Mouse (Mus musculus) heart, adult 2 months (tissue): ENCODE measurements around the gene Rbpj. TPM values are rescaled to one million over a fixed set of nuclear protein-coding genes. Genes with fewer than 3 reads are reported as not detected.

Experiments used
- DNase-seq, 2 experiments: peaks; one replicate each; pipeline ENCODE4 v3.0.0; 2021
- H3K27ac ChIP-seq: fragments of 200-600 bp; 2 replicates; pipeline ENCODE4 v1.8.1; 2022
- H3K27me3 ChIP-seq: fragments of 200-500 bp; 2 replicates; pipeline ENCODE4 v1.6.1; 2012; ENCODE audit warnings: mild to moderate bottlenecking, low read length, inconsistent platforms, mixed read lengths; ENCODE audit not compliant: control insufficient read depth, insufficient read depth
- H3K36me3 ChIP-seq: fragments of 200-500 bp; 2 replicates; pipeline ENCODE4 v1.6.1; 2012; ENCODE audit warnings: low read length, inconsistent platforms; ENCODE audit not compliant: control insufficient read depth, insufficient read depth
- H3K4me1 ChIP-seq: fragments of 200-500 bp; 2 replicates; pipeline ENCODE4 v1.6.1; 2011; ENCODE audit warnings: low read length; ENCODE audit not compliant: control insufficient read depth, insufficient read depth
- H3K4me3 ChIP-seq: fragments of 200-600 bp; 2 replicates; pipeline ENCODE4 v1.8.1; 2022
- H3K79me2 ChIP-seq: fragments of 200-500 bp; replicated peaks from 2 replicates; pipeline ENCODE4 v1.6.1; 2012; ENCODE audit warnings: mild to moderate bottlenecking, inconsistent platforms, low read length, moderate library complexity, mixed read lengths; ENCODE audit not compliant: control insufficient read depth, insufficient read depth
- H3K9ac ChIP-seq: fragments of 200-500 bp; 2 replicates; pipeline ENCODE4 v1.6.1; 2012; ENCODE audit warnings: low read depth, mild to moderate bottlenecking, control low read depth, inconsistent platforms, low read length, mixed read lengths
- CTCF ChIP-seq: fragments of 200-600 bp; IDR thresholded peaks from 2 replicates; pipeline ENCODE4 v1.8.1; 2022; ENCODE audit warnings: antibody characterized with exemption, mild to moderate bottlenecking, moderate library complexity
- EP300 ChIP-seq: fragments of 200-500 bp; IDR thresholded peaks from 2 replicates; pipeline ENCODE4 v1.6.1; 2011; ENCODE audit warnings: low read depth, low read length, control low read depth; ENCODE audit not compliant: insufficient read depth
- POLR2A ChIP-seq: fragments of 200-500 bp; IDR thresholded peaks from 2 replicates; pipeline ENCODE4 v1.6.1; 2011; ENCODE audit warnings: mild to moderate bottlenecking, low read depth, low read length, control low read depth; ENCODE audit not compliant: insufficient read depth
- WGBS: fragments of 180-500 bp; shearing (Covaris S2); methylation state at CpG from one replicate; pipeline ENCODE4 v1.1.7; 2018; 5-methylcytosine and 5-hydroxymethylcytosine counted together
- intact Hi-C: fragments of 180-260 bp; cut with DNase I; formaldehyde crosslinking; loops from one replicate; pipeline ENCODE4 v1.15.1; 2025
- polyA plus RNA-seq: library from polyadenylated mRNA; depleted of rRNA; stranded (reverse); fragments of >200 nt; gene quantifications from 2 replicates; pipeline ENCODE4 v1.2.3, GENCODE M21; 2012
- total RNA-seq, 2 experiments: library from RNA; stranded (reverse); gene quantifications; 2 replicates each; pipeline ENCODE4 v1.2.3; 2021

The Rbpj gene
- total and polyA plus RNA-seq, 3 experiments = 13.5 to 29.6 (median 22.1) TPM

- Histone ChIP-seq H3K9ac (no peak overlapping the region), H3K4me3 (no peak overlapping the region), H3K4me1 (peaks cover 3% of the 10 kb centered on the region), H3K27ac (peak overlapping the region; percentile 34; the same call in 1 of the 2 replicates), H3K27me3 (no peaks in the 10 kb centered on the region), H3K36me3 (no peaks in the 10 kb centered on the region), H3K79me2 (no peaks in the 10 kb centered on the region)
- TF ChIP-seq EP300 = no peak
- TF ChIP-seq POLR2A = no peak
- no peak for TF ChIP-seq CTCF
- DNase-seq = no peak
- 76% methylated on average over 2 of the region's 2 CpGs for WGBS
- intact Hi-C loops = loop anchor here (10.0 kb wide), 1 partner anchor 55 kb away; no protein-coding TSS in a partner anchor
Measured at GRCm38 (mm10) chr5:53509927-53510326, 44.0 kb downstream of the Rbpj start.

GRCm38 (mm10) chr5:53511426-53511825, 45.5 kb downstream of the Rbpj start:
- TF ChIP-seq POLR2A (no peak), EP300 (no peak), CTCF (no peak)
- Histone ChIP-seq H3K4me1 (peaks cover 3% of the 10 kb centered on the region), H3K9ac (no peak overlapping the region), H3K4me3 (no peak overlapping the region), H3K27me3 (no peaks in the 10 kb centered on the region), H3K27ac (no peak overlapping the region), H3K36me3 (no peaks in the 10 kb centered on the region), H3K79me2 (no peaks in the 10 kb centered on the region)
- intact Hi-C loops = loop anchor here (10.0 kb wide), 1 partner anchor 53 kb away; no protein-coding TSS in a partner anchor
- peak in 1 of 2 experiments; percentile 45 for DNase-seq
- WGBS = 54% methylated on average over 4 of the region's 4 CpGs

- Histone ChIP-seq H3K27me3 (no peaks in the 10 kb centered on the region), H3K36me3 (no peaks in the 10 kb centered on the region), H3K4me1 (peaks cover 3% of the 10 kb centered on the region), H3K27ac (no peak overlapping the region), H3K4me3 (no peak overlapping the region), H3K79me2 (no peaks in the 10 kb centered on the region), H3K9ac (no peak overlapping the region)
- TF ChIP-seq CTCF (no peak), POLR2A (no peak), EP300 (no peak)
- no peak for DNase-seq
- 59% methylated on average over 4 of the region's 4 CpGs for WGBS
- intact Hi-C loops = loop anchor here (10.0 kb wide), 1 partner anchor 50 kb away; no protein-coding TSS in a partner anchor
Measured at GRCm38 (mm10) chr5:53514959-53515612, 49.1 kb downstream of the Rbpj start.

GRCm38 (mm10) chr5:53516482-53516881, 50.5 kb downstream of the Rbpj start:
- no peaks in the 10 kb centered on the region for H3K36me3 ChIP-seq
- DNase-seq = no peak
- intact Hi-C loops = loop anchor here (10.0 kb wide), 1 partner anchor 48 kb away; no protein-coding TSS in a partner anchor
- H3K79me2 ChIP-seq = no peaks in the 10 kb centered on the region
- no peak overlapping the region for H3K27ac ChIP-seq
- no peaks in the 10 kb centered on the region for H3K27me3 ChIP-seq
- H3K9ac ChIP-seq = no peak overlapping the region
- WGBS = 96% methylated on average over 2 of the region's 2 CpGs
- H3K4me1 ChIP-seq = no peaks in the 10 kb centered on the region; the same call in 1 of the 2 replicates
- TF ChIP-seq EP300 = no peak
- no peak overlapping the region for H3K4me3 ChIP-seq

- no peaks in the 10 kb centered on the region for H3K27me3 ChIP-seq
- H3K27ac ChIP-seq = no peak overlapping the region
- 0 out of 2 replicates have a peak, but pooled peaks cover under 1% of the 10 kb centered on the region for H3K4me1 ChIP-seq
- H3K36me3 ChIP-seq = no peaks in the 10 kb centered on the region
- 82% methylated on average over 8 of the region's 8 CpGs for WGBS
- DNase-seq = no peak
- no peak overlapping the region for H3K4me3 ChIP-seq
- no peaks in the 10 kb centered on the region for H3K79me2 ChIP-seq
- TF ChIP-seq POLR2A (no peak), EP300 (no peak), CTCF (no peak)
- intact Hi-C loops = loop anchor here (10.0 kb wide), 1 partner anchor 47 kb away; no protein-coding TSS in a partner anchor
- H3K9ac ChIP-seq = no peak overlapping the region
Measured at GRCm38 (mm10) chr5:53517802-53518201, 51.9 kb downstream of the Rbpj start.

- WGBS = 91% methylated on average over 4 of the region's 4 CpGs
- 0 out of 2 replicates have a peak, but pooled peaks cover 2% of the 10 kb centered on the region for H3K4me1 ChIP-seq
- TF ChIP-seq POLR2A = no peak
- no peak for TF ChIP-seq CTCF
- no peak for TF ChIP-seq EP300
- intact Hi-C loops = loop anchor here (10.0 kb wide), 1 partner anchor 46 kb away; no protein-coding TSS in a partner anchor
- no peak overlapping the region for H3K27ac ChIP-seq
- H3K27me3 ChIP-seq = no peaks in the 10 kb centered on the region
- no peaks in the 10 kb centered on the region for H3K79me2 ChIP-seq
- no peak overlapping the region for H3K4me3 ChIP-seq
- no peak for DNase-seq
- H3K36me3 ChIP-seq = no peaks in the 10 kb centered on the region
- no peak overlapping the region for H3K9ac ChIP-seq
Measured at GRCm38 (mm10) chr5:53519131-53519530, 53.2 kb downstream of the Rbpj start.
